8 mouse cellular contexts compared by ENCODE assay signal in genomic region chr6:39419851-39420721, GRCm38 (mm10). TPM values are rescaled to one million over a fixed set of nuclear protein-coding genes. Genes with fewer than 3 reads are reported as not detected.
A peak's percentile ranks its signal among the peaks of the same experiment; 100 is the strongest.
DNase-seq lines count a peak whose midpoint lies in the region; ATAC-seq lines count a peak whose summit lies in the region.

Mkrn1 (minus strand) TSS chr6:39420462.

- peak within 1 kb of the TSS; percentile 95 for H3K27ac ChIP-seq in hindbrain, embryonic 12.5 days

- ATAC-seq in hindbrain, embryonic 12.5 days (ENCODE audit: low FRiP score) = peak; percentile 97

- H3K9ac ChIP-seq in hindbrain, embryonic 12.5 days = peak within 1 kb of the TSS; percentile 93

- DNase-seq in Muller cell, postnatal 12 days (ENCODE audit: inconsistent ontology term) = peak; percentile 81
- peak; percentile 95 for DNase-seq in cerebellum, adult 9-11 months
- DNase-seq in frontal cortex, postnatal 10 days (ENCODE audit: low spot score in 2 of 2) = peak; percentile 74 to 80
- peak; percentile 72 to 77 for DNase-seq in layer of hippocampus, postnatal 14 days (ENCODE audit: low spot score in 2 of 2)
- DNase-seq in lung, postnatal 14 days = peak; percentile 76
- peak; percentile 68 for DNase-seq in retina, adult 2 months (ENCODE audit: low read depth, low spot score)
- peak; percentile 80 to 83 for DNase-seq in thymus, postnatal 36 days

- no peaks in the 10 kb centered on the region for H3K9me3 ChIP-seq in hindbrain, embryonic 12.5 days (replicated peaks)

- H3K27me3 ChIP-seq in hindbrain, embryonic 12.5 days = no peaks in the 10 kb centered on the region

- 0 out of 2 replicates have a peak, but pooled peaks cover 3% of the 10 kb centered on the region for H3K36me3 ChIP-seq in hindbrain, embryonic 12.5 days

- H3K4me2 ChIP-seq in hindbrain, embryonic 12.5 days (replicated peaks) = peak within 1 kb of the TSS; percentile 55

- WGBS in hindbrain, embryonic 12.5 days = under 1% methylated on average over 78 of the region's 82 CpGs

- H3K4me3 ChIP-seq in hindbrain, embryonic 12.5 days = peak within 1 kb of the TSS; percentile 98

- H3K4me1 ChIP-seq in hindbrain, embryonic 12.5 days = peaks cover 13% of the 10 kb centered on the region

RNA-seq across cellular contexts. Expression of gene Mkrn1, which starts in this region (rescaled TPM):
- 178 and 191 TPM in 2 replicates for polyA plus RNA-seq in hindbrain, embryonic 12.5 days (2016; fragmentation: Nextera tagmentation; extraction: Ambion mirVana)
- 100 to 1,000 TPM; 145 to 156 TPM for total RNA-seq in layer of hippocampus, postnatal 14 days (2021)

Comparison
In these comparisons a context has a peak if more than half of its experiments do, and no peak if none do; other contexts are left out.
1. Peak in every context shown above with its lines: DNase-seq, ATAC-seq, H3K4me3 ChIP-seq and H3K27ac ChIP-seq.